Mouse (Mus musculus) 3T3-L1 (cell line): ENCODE measurements at regions not wholly inside any gene's neighbourhood (a gene's known extent, or its start where the extent isn't known, plus 50 kb on each side); places are given as distances from the start of the nearest gene placed in this dataset.

Experiments used
- DNase-seq: peaks from one replicate; pipeline ENCODE4 v3.0.0-alpha.2; 2015; ENCODE audit warnings: low read depth, low spot score

DNA sequence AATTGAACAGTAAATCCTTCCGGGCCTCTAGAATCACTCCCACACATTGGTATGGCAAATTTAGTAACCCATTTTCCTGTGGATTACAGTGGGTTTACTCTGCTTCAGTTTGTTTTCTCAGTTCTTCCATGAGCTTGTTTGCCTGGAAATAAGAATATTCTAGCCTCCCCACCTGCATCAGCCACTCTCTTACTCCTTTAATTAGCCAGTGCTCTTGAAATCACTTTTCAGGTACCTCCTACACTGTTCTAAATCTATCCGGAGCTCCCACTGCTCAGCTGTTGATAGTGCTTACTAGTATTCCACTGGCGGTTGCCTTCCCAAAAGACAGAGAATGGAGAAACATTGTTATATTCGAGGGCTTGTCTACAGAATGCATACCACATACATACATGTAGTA is 167.1 kb downstream of the Htr7 start:
- no peak for DNase-seq

DNA sequence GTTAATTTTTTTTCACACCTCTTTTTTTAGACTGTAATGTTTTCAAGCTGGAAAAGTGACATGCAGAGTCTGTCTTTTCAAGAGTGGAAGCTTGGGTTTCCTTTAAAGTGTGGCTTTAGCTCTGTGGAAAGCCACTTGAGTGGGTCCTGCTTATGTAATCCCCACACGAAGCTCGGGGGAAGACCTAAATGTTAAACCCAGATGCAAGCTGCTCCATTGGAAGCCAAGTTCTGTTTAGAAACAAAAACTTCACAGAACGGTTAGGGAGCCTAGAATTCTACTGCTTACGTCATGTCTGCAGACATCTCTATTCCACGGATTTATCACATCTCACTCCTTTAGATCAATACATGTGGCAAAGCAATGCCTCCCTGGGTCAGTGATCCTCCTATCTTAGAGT is 171.0 kb downstream of the Htr7 start:
- no peak for DNase-seq

DNA sequence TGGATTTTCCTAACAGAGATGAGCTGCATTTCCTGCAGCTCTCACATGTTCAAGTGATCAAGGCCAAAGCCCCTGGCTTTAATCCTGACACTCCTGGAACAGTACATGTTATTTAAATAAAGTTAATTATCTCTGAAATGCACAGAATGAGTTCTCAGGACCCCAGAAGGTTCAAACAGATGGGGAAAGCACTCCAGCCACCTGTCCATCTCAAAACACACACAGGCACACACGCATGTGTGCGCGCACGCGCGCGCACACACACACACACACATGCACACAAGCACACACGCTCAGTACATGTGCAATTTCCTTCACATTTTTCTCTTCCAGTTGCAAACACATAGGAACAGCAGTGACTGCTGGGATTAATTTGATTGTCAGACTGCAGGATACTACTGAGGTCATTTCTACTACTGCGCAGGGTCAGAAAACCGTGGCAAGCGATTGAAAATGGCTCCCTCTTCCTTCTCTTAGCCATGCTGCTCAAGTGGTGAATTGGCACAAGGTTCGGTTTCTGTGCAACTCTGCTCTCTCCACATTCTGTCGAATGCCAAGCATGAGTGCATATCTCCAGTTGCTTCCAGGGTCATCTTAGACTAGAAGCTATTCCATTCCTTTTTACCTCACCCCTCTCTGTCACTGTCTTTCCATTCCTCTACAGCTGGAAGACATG is 175.4 kb downstream of the Htr7 start:
- no peak for DNase-seq

DNA sequence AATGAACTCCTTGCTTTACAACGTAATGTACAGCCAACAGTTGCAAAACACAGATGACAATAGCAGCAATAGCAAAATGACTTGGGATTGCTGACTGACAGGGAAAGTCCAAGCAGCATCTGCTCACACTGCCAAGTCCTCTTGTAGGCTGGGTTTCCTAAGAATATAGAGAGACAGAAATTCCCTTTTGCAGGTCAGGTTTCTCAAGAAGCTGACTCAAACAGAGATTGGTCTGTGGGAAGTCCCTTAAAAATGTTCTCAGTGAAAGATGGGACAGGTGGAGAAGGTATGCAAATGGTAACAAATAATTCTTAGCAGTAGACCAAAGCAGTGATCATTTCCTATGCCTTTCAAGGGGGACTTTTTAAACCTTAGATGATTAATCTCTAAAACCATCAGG is 181.8 kb downstream of the Htr7 start:
- DNase-seq = peak; percentile 26

DNA sequence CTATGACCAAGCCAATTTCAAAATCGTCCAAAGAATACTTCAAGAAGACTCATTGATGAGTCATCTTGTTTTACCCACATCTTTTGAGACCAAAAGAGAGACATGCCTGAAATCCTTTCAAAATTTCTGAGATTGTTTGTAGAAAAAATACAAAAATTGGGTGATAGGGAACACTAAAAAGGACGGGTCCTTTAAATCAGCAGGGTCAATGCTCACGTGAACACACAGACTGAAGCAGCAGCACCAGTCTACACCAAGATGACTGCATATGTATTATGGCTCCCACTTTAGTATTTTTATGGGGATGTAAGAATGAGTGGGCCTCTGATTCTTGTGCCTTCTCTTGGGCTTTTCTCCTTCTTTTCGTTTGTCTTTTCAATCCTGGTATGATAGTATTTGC is 186.6 kb downstream of the Htr7 start:
- DNase-seq = peak; percentile 48

DNA sequence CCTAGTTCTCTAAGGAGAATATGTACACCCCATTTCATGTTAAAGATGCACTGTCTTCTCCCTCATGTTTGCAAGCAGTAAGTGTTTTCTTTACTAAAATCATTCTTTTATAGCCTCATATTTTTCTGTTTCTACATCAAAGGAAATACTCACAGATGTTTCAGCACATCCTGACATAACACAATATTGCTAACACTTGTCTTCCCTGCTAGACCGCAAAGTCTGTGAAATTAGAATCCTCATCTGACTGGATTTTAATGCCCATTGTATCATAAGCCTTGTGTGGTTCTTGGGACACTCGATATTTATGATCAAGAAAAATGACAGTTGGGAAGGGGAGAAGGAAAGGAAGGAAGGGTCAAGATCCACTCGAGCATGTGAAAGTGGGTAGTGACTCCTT is 188.8 kb downstream of the Htr7 start:
- DNase-seq = no peak

DNA sequence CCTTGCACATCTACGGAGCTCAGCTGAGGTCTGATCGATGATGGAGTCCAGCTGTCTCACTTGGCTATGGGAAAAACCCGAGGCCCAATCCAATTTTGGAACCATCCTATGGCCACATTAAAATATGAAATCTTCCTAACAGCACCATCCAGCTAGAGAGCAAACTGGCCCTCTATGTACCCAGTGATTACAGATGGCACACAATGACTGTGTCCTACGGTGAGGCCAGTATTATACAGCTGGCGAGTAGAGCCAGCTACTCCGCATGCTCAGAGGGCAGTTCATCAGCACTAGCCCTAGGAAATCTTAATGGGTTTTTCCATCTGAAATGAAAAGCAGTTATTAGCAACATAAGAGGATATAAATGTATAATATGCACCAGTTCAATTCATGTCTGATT is 194.3 kb downstream of the Htr7 start:
- DNase-seq = no peak

DNA sequence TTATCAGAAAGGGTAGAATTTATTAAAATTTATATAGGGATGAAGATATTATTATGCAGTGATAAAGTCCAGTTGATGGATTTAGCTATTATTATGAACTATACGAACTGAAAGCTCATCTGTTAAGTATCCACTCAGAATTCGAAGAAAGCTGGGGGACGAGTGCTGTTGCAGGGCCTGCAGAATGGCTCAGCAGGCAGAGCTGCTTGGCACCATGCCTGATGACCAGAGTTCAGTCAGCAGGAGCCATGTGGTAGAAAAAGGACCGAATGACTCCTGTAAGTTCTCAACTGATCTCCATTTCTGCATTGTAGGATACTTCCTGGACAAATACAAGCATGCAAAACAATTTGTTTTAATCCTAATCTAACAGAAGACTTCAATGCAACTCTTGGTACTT is 195.9 kb downstream of the Htr7 start:
- DNase-seq = no peak

DNA sequence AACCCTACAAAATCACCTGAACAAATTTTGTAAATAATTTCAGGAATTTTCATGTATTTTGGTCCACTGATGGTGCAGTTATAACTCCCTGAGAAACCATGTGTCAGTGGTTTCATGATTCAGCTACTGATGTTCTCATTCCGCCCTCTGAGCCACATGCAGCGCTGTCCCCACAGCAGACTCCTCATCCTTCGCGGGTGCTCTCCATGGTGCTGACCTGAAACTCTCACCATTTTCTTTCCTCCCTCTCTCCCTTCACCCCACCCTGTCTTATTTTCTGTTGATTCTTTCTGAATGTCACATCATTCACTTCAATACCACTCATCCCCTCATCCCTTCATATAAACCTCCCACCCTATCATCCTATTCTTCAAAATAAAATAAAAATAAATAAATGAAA is 224.3 kb downstream of the Htr7 start:
- peak; percentile 69 for DNase-seq

DNA sequence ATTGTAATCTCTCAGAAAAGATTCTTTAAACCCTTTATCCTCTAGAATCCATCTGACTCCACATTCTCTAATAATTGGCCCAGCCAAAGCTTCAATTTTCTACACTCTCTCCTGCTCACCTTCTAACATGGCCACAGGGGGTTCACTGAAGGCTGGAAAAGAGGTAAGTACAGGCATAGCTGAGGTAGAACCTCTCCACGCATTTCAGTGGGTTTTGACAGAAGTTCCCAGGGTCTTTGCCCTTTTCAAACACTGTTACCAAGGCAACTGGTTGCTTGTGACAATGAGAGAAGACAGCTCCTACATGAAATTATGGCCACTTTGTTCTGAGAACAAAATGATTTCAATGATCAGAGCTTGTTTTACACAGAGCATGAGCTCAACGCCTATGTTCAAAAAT is 231.2 kb downstream of the Htr7 start:
- no peak for DNase-seq

DNA sequence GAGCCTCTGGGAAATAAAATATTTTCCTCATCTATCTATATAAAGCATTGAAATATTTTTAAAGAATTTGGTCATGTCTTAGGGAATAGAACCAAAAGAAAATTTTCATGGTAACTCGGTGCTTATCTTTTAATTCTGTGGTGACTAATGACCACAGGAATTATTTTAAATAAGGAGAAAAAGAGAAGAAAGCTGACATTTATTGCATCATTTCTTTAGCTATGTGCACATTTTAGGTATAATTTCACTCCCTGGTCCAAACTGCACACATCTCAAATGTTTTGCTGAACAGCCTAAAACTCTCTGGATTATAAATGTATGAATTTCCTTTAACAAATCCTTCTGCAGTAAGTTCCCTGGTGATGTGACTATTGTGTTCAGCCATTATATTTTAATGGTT is 237.7 kb downstream of the Htr7 start:
- no peak for DNase-seq

DNA sequence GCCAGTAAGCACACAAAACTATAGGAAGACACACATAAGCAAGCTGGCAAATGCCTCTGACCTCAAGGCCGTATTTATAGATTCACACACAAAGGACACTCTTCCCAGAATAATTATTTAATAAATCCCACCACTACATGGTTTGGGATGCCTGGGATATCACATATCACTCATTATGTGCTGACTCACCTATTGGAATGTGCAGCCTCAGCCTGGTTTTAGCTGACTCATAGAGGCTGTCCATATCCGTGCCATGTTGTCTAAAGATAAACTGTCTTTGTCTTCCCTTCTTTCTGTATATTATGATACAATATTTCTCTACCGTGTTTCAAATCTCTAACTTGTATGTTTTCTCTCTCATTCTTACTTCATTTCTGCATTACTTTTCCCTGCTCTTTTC is 262.6 kb downstream of the Htr7 start:
- DNase-seq = peak; percentile 88

DNA sequence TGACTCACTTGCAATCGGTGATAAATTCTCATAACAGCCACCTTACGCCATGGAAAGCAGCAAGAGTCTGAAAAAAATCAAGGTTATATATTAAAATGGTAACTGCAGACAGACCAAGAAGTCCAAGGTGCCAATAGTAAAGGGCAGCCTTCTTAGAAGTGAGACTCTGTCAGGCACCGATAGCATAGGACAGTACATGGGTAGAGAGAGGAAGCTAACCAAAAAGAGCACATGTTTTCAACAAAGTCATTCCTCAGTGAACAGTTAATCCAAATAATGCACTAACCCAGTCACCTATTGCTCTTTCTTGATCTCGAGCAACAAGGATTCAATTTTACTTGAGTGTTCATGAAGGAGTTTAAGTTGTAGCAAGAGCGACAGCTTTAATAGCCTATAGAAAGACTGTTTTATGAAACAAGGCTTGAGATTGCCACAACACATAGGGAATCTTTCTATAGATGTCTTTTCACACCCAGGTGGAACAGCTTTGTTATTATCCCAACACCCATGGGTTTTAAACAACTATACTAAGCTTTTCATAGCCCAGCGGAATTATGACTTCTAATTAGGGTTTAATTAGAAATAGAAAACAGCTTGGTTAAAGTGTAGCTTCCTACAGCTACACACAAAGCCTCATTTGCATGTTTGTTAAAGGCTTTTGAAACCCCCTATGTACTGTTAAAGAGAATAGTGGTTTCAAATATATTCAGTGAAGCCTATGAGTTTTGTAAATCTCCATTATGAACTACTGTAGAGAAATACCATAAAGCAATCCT is 269.9 kb downstream of the Htr7 start:
- DNase-seq = no peak

DNA sequence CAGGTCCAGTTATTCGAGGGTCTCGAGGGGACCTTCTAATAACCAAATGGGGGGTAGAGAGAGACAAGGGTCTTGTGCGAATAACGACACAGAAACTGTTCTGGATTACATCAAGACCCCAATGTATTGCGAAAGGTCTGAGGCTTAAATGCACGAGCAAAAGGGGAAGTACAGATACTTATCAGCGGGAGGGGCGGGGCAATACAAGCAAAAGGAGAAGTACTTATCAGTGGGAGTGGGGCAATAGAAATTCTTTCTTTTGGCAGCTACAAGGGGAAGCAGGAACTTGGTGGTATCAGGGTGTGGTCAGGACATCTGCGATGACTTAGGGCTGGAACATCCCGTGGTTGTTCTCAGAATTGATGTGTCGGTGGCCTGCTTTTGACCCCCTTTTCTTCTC is 295.6 kb downstream of the Htr7 start:
- DNase-seq = peak; percentile 14

DNA sequence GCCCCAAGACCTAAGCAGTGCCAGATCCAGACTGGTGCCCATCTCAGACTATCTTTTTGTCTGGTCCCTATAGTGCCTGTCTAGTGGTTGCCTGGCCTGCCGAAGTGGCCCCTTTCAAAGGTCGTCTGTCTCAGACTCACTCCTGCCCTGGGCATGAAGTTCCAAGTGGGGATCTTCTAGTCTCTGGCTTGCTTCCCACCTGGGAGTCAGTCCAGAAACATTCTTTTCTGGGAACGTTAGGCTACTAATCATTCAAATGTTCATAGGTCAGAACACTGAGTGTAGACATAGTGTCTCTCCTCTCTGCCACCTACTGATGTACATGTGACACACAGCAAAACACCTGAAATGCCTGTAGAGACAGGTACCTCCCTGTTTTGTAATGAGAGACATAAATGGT is 297.6 kb downstream of the Htr7 start:
- DNase-seq = peak; percentile 68

DNA sequence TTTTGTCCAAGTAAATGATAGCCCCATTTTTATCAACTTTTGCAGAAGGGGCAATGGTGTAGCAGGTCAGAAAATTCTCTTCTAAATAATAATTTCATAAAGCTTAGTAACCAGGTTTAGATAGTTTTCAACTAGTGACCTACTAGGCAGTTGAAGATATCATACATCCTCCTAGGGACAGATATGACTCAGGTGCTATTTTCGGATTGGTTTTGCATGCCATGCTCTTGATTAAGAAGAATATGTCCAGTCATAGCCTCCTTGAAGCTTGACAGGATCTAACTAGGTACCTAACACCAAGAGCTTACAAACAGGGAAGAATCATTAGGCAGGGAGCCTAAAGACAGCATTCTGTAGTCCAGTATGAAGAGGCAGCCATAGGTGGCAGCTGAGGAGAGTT is 301.8 kb downstream of the Htr7 start:
- no peak for DNase-seq

DNA sequence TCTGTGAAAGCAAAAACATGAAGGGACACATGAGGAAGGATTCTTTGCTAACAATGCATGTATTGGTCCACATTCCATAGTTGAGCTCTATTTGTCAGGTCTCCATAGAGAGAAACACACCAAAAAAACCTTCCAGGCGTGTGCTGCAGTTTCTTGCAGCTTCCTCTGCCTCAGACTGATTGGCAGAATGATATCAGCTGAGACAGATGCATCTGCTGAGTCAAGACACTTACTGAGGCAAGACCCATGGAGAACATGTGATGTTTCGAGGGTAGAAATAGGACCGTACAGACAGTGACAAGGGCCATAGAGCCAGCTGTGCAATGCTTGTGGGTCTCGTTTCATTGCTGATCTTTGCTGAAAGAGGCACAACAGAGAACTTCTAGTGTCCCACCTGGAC is 321.6 kb downstream of the Htr7 start:
- no peak for DNase-seq

DNA sequence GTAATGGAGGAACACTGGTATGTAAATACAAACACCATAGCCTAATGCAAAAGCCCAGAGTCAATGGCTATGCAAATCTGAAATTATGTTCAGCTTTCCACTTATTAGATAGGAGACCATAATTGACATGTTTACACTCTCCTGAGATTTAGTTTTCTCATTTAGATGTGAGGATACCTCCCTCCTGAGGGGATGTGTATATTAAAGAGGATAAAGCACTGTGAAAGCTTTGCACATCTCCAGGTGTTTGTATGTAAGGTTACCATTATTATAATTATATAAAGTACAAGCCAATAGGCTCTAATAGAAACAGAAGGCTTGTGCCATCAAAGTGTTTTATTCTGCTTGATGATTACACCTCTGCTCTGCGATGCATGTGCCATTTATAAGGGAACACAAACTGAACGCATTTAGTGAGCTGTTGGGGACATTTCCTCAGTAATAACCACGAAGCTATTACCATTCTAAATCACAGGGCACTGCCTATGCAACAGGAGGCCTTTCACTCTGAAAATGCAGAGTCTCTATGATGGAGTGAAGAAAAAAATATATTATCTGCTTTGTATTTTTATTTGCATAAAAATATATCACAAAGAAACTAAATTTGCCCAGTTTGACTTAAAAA is 328.8 kb downstream of the Htr7 start:
- no peak for DNase-seq
